Mouse (Mus musculus) thymus, postnatal 14 days (tissue): ENCODE measurements around the gene Miip.
"Not testable (repeated sequence)": the region's sequence is repeated elsewhere in the genome, so short reads cannot be mapped to it uniquely, and the experiment has no call there.

ENCODE experiments used
- DNase-seq: peaks from one replicate; pipeline ENCODE4 v3.0.0; 2021

Gene Miip

DNA sequence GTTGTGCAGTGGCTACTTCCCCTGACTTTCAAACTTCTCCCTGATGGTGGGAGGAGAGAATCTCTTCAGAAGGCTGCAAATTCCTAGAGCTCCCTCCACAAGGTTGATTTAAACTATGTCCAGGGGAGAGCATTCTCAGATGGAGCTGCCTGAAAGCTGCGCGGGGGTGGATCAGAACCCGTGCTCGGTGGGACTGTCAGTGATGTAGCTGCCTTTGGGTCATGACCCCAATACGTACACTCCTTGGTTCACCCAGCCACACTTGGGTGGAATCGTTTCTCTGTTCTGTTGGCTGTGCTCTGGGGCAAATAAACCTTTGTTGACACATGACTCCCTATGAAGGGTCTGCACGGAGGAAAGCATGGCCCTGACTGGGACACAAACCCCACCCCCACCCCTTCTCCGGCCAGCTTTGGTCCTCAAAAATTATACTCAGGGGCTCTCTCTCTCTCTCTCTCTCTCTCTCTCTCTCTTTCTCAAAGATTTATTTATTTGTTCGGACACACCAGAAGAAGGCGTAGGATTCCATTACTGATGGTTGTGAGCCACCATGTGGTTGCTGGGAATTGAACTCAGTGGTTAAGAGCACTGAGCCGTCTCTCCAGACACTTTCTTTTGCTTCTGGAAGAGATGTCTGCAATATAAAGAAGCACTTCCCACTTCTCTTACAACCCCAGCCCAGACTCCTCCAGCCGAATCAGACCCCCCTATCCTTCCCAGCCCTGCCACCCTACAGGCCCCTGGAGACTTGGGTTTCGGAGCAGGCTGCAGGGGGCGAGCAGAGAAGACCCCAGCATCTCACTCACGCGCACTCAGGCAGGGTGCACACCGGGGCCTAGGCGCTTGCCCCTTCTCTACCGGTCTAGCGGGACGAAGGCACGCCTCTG, 810 bp downstream of the Miip start:
- DNase-seq = no peak

GRCm38 (mm10) chr4:147866793-147867192, 1.8 kb downstream of the Miip start:
- not testable (repeated sequence) for DNase-seq

- DNase-seq = no peak
Measured at GRCm38 (mm10) chr4:147866056-147866455, 2.6 kb downstream of the Miip start.

- no peak for DNase-seq
Measured at GRCm38 (mm10) chr4:147865651-147866050, 3.0 kb downstream of the Miip start.

DNA sequence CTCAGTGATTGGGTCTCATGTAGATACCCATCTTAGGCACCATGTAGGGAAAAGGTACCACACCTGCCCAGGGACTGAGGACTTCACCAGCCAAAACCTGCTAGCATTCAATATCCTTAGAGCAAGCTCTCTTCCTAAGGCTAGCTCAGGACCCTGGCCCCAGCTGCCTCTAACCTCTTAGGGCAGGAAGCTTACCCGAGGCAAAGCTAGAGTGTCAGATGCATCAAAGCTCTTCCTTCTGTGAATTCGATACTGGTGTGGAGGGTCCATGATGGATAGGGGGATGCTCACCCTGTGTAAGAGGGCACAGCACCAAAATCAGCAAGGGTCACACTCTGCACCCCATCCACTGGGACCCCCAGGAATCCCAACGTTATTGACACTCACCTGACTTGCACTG, 6.6 kb downstream of the Miip start:
- DNase-seq = no peak

GRCm38 (mm10) chr4:147850776-147851175, 17.8 kb downstream of the Miip start:
- DNase-seq = no peak

DNA sequence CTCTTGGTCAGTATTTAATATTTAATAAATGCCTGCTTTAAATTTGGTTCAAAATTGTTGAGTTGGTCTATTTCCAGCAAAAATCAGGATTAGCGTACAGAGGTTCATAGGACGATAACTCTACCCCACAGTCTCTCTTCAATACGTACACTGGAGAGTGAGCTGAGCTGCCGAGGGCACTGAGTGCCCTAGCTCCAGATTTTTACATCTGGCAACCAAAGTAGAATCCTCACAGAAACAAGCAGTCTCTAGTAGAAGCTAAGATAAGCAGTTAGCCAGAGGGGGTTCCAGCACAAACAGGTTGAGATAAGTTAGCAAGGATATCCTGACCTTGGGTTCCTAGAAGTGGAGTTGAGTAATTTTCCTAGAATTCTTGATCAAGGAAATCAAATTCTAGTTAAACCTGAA, 20.0 kb downstream of the Miip start:
- DNase-seq = no peak

- peak; percentile 61 for DNase-seq
Measured at GRCm38 (mm10) chr4:147847614-147848583, 20.7 kb downstream of the Miip start, which contains the start of gene Zfp933. Gene Zfp933 (minus strand): TSS chr4:147848366.

DNA sequence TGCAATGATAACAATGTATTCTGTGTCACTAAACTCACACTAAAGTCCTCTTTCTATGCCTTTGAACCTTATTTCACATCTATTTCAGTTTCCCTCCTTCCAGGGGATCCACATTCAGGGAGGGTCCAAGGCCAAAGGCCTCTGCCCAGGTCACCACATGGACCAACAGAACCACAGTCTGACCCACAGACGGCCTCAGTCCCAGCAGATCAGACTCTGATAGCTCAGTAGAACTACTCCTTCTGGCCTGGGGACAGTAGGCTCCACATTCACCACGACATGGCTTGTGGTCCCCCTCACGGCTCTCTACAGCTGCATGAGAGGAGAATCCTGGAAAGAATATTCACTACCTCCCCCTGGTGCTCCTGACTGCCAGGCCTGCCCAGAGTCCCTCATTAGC, 25.7 kb downstream of the Miip start:
- no peak for DNase-seq

DNA sequence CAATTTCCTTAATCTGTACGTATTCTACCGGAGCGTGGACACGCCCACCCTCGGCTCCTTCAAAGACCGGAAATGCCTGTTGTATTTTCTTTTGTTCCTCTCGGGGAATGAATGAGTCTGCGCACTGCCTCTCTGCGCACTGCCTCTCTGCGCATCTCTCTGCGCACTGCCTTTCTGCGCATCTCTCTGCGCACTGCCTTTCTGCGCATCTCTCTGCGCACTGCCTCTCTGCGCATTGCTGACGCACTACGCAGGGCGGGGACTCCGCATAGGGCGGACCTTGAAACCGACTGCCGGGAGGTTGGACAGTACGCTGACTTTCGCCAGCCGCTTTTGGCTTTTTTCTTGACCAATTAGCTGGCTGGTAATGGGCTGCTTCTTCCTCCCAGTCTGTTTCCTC, 29.3 kb downstream of the Miip start:
- peak; percentile 30 for DNase-seq

GRCm38 (mm10) chr4:147824389-147824788, 44.2 kb downstream of the Miip start:
- no peak for DNase-seq

GRCm38 (mm10) chr4:147821414-147821813, 47.2 kb downstream of the Miip start:
- not testable (repeated sequence) for DNase-seq

DNA sequence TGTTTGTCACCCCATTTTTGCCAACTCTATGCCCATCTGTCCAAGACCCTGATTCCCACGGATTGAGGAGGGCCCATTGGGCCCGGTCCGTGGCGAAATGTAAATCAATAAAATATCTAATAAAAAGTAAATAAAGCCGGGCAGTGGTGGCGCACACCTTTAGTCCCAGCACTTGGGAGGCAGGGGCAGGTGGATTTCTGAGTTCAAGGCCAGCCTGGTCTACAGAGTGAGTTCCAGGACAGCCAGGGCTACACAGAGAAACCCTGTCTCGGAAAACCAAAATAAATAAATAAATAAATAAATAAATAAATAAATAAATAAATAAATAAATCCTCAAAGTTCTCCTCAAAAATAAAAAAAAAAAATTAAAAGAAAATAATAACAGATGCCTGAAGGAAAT, 49.0 kb downstream of the Miip start:
- not testable (repeated sequence) for DNase-seq

- no peak for DNase-seq
Measured at GRCm38 (mm10) chr4:147814592-147815167, 53.9 kb downstream of the Miip start.

DNA sequence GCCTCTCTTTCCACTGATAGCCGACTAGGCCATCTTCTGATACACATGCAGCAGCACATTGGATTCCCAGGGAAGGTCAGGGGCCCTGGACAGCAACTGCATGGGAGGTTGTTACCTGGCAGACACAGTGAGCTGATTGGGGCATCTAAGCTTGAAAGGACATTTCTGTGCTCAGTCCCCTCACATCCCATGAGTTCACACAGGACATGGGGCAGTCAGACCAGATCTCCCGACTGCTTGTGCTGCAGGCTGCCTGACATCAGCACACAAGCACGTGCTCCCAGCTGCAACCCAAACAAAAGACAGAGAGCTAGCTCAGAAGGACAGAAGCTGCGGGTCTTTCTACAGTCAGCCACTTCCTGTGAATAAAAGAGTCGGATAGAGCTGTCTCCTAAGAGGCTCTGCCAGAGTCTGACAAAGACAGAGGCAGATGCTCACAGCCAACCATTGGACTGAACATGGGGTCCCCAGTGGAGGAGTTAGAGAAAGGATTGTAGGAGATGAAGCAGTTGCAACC, 55.3 kb downstream of the Miip start:
- DNase-seq = peak; percentile 29
